Mouse (Mus musculus): ENCODE measurements around the gene Fcrl6. TPM values are rescaled to one million over a fixed set of nuclear protein-coding genes. Genes with fewer than 3 reads are reported as not detected.

Fcrl6 gene
- total and polyA plus RNA-seq, 3 experiments: not detected

DNA sequence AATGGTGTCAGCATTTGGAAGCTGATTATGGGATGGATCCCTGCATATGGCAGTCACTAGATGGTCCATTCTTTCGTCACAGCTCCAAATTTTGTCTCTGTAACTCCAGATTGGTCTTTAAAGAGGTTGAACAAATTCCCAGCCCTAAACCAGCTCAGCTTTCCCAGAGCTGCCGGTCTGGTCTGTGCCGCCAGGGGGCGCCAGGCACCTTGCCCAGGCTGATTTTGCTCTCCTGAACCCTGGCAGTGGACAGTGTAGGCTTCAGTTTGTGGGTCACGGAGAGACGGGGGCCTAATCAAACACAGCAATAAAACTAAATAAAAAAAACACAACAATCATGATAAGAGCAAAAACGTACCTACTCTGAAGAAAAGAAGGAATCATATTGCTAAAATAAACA lies 16.9 kb upstream of the Fcrl6 start (continued):
- peak; percentile 78 for TF ChIP-seq SMC3 (IDR thresholded peaks at IDR 0.05; ENCODE audit: low read depth, low read length)
- TF ChIP-seq USF1 (IDR thresholded peaks at IDR 0.05; ENCODE audit: low read depth, low read length): no peak
- no peak for TF ChIP-seq GABPA (IDR thresholded peaks at IDR 0.05; ENCODE audit: insufficient replicate concordance, low read depth, low read length)
- no peak for TF ChIP-seq ETS1 (conservative IDR thresholded peaks at IDR 0.05; ENCODE audit: low read depth, low read length)
- TF ChIP-seq BHLHE40 (IDR thresholded peaks at IDR 0.05; ENCODE audit: low read depth, low read length): no peak
- no peak for TF ChIP-seq IRF4 (IDR thresholded peaks at IDR 0.05; ENCODE audit: low read depth, low read length)
- no peak for TF ChIP-seq UBTF (IDR thresholded peaks at IDR 0.05; ENCODE audit: low read depth, low read length)
- no peak for TF ChIP-seq PAX5 (IDR thresholded peaks at IDR 0.05; ENCODE audit: low read length)
- TF ChIP-seq MAX (IDR thresholded peaks at IDR 0.05; ENCODE audit: low read length): no peak
- no peak for TF ChIP-seq ELF1 (IDR thresholded peaks at IDR 0.05; ENCODE audit: low read depth, low read length)
- TF ChIP-seq E2F4 (IDR thresholded peaks at IDR 0.05; ENCODE audit: insufficient replicate concordance, low read depth, low read length): no peak
- no peak for TF ChIP-seq HCFC1 (IDR thresholded peaks at IDR 0.05; ENCODE audit: low read depth, low read length)
- no peak for TF ChIP-seq CHD1 (IDR thresholded peaks at IDR 0.05; ENCODE audit: low read depth, low read length)
- no peak for TF ChIP-seq MEF2A (IDR thresholded peaks at IDR 0.05; ENCODE audit: borderline replicate concordance, low read depth, low read length)
- no peak for TF ChIP-seq CHD2 (IDR thresholded peaks at IDR 0.05; ENCODE audit: low read length)
- TF ChIP-seq ZKSCAN1 (IDR thresholded peaks at IDR 0.05; ENCODE audit: borderline replicate concordance, low read depth, low read length): no peak
- no peak for TF ChIP-seq NELFE (IDR thresholded peaks at IDR 0.05; ENCODE audit: low read depth, low read length)

DNA sequence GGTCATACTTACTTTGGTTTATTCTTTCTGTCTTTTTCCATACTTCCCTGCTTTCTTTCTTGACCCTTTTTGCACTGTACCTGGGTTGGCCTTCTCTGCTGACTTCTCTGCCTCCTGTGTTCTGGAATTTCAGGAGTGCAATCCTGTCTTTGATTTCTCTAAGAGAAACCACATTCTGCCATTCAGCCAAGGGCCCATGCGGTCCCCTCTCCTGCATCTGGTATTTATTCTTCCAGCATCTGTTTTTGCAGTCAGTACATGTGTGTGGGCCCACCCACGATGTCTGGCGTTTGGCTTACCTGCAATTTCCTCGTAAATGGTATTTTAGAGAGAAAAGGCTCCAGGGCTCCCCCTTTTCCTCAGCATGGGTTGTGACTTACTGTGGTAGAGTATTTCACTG lies 15.8 kb upstream of the Fcrl6 start:
- Histone ChIP-seq H3K4me3 (replicated peaks in 1 of 3; ENCODE audit: low read depth in 2 of 3, low read length in 2 of 3, poor library complexity in 1 of 3) (no peak overlapping the region), H3K79me2 (replicated peaks; ENCODE audit: control insufficient read depth, extremely low read depth, insufficient read depth, poor library complexity, severe bottlenecking) (no peaks in the 10 kb centered on the region), H3K9ac (ENCODE audit: insufficient read depth, low read depth) (no peak overlapping the region), H3K27me3 (replicated peaks) (peaks cover 3% of the 10 kb centered on the region), H3K27ac (ENCODE audit: insufficient read depth, low read depth) (no peak overlapping the region), H3K9me3 (replicated peaks; ENCODE audit: low read length) (no peaks in the 10 kb centered on the region), H3K36me3 (replicated peaks in 1 of 2; ENCODE audit: control insufficient read depth in 1 of 2, insufficient read depth in 1 of 2, low read length in 1 of 2) (no peaks in the 10 kb centered on the region), H3K4me1 (ENCODE audit: control insufficient read depth in 1 of 2, insufficient read depth in 2 of 2) (no peaks in the 10 kb centered on the region), H3K4me2 (ENCODE audit: insufficient read depth, low read depth, poor library complexity, severe bottlenecking) (no peak overlapping the region)
- dilution Hi-C loops (cut with MboI; ENCODE audit: extremely low pct_ligation_motif_present, extremely low pct_unique_long_range_greater_than_20kb, low sequenced_read_pairs): no loop called here
- DNase-seq (ENCODE audit: extremely low read depth): no peak
- TF ChIP-seq NELFE (IDR thresholded peaks at IDR 0.05; ENCODE audit: low read depth, low read length): no peak
- no peak for TF ChIP-seq ZNF384 (IDR thresholded peaks at IDR 0.05; ENCODE audit: low read depth, low read length)
- TF ChIP-seq GABPA (IDR thresholded peaks at IDR 0.05; ENCODE audit: insufficient replicate concordance, low read depth, low read length): no peak
- TF ChIP-seq JUND (conservative IDR thresholded peaks at IDR 0.05; ENCODE audit: low read depth, low read length): no peak
- no peak for TF ChIP-seq ETS1 (conservative IDR thresholded peaks at IDR 0.05; ENCODE audit: low read depth, low read length)
- no peak for TF ChIP-seq EP300 (IDR thresholded peaks at IDR 0.05; ENCODE audit: low read length)
- TF ChIP-seq MAZ (IDR thresholded peaks at IDR 0.05; ENCODE audit: low read depth, low read length): no peak
- no peak for TF ChIP-seq MEF2A (IDR thresholded peaks at IDR 0.05; ENCODE audit: borderline replicate concordance, low read depth, low read length)
- TF ChIP-seq JUN (IDR thresholded peaks at IDR 0.05; ENCODE audit: insufficient read depth, low read depth, low read length): no peak
- TF ChIP-seq CHD2 (IDR thresholded peaks at IDR 0.05; ENCODE audit: low read length): no peak
- no peak for TF ChIP-seq E2F4 (IDR thresholded peaks at IDR 0.05; ENCODE audit: insufficient replicate concordance, low read depth, low read length)
- TF ChIP-seq TCF12 (IDR thresholded peaks at IDR 0.05; ENCODE audit: low read depth, low read length): no peak
- in situ Hi-C loops (cut with MboI; ENCODE audit: low pct_ligation_motif_present, low pct_unique_long_range_greater_than_20kb, low sequenced_read_pairs): loop anchor here (25.0 kb wide), 1 partner anchor 206 kb away; no protein-coding TSS in a partner anchor
